Mouse (Mus musculus): Measurements from ENCODE around the gene Prkcq. TPM values are rescaled to one million over a fixed set of nuclear protein-coding genes. Genes with fewer than 3 reads are reported as not detected.
A peak's percentile ranks its signal among the peaks of the same experiment; 100 is the strongest.

Prkcq gene
- polyA plus RNA-seq, 1 experiment from 2014 or later: 11.9 TPM

- Histone ChIP-seq H3K4me3 (ENCODE audit: low read depth, low read length) (no peak overlapping the region), H3K4me1 (replicated peaks; ENCODE audit: control insufficient read depth, insufficient read depth, low read length) (peaks cover 20% of the 10 kb centered on the region), H3K9me3 (ENCODE audit: control insufficient read depth, low read length) (no peaks in the 10 kb centered on the region), H3K27me3 (replicated peaks; ENCODE audit: control insufficient read depth, insufficient read depth, low read length) (no peaks in the 10 kb centered on the region), H3K4me2 (no peak overlapping the region), H3K27ac (ENCODE audit: low read depth, low read length) (no peak overlapping the region), H3K9ac (ENCODE audit: low read depth, low read length) (no peak overlapping the region), H3K36me3 (ENCODE audit: control insufficient read depth, insufficient read depth, low read length) (no peaks in the 10 kb centered on the region)
- DNase-seq (ENCODE audit: low spot score): no peak
- peak; percentile 81 for ATAC-seq (replicated peaks; ENCODE audit: low FRiP score)
- WGBS: 38% methylated on average over 5 of the region's 5 CpGs
Observed at GRCm38 (mm10) chr2:11218122-11218521, 46.2 kb downstream of the Prkcq start.

DNA sequence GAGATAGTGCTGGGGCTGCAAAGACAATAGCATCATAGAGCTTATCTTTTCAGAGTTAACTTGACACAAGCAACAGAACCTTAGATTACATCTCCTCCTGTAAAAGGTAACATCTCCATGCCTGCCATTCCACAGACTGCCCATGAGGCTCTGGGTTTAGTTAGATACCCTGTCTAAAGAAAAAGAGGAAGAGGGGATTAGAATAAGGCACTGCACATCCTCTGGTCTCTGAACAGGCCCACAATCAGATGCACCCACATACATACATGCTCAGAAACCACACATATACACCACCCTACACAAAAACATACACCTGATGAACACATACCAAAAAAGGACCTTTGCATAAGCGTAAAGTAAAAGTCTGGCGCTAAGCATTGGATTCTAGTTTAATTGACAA, 47.4 kb downstream of the Prkcq start:
- Histone ChIP-seq H3K4me2 (no peak overlapping the region), H3K9me3 (ENCODE audit: control insufficient read depth, low read length) (no peaks in the 10 kb centered on the region), H3K27me3 (replicated peaks; ENCODE audit: control insufficient read depth, insufficient read depth, low read length) (no peaks in the 10 kb centered on the region), H3K4me1 (replicated peaks; ENCODE audit: control insufficient read depth, insufficient read depth, low read length) (peaks cover 20% of the 10 kb centered on the region), H3K9ac (ENCODE audit: low read depth, low read length) (no peak overlapping the region), H3K27ac (ENCODE audit: low read depth, low read length) (no peak overlapping the region), H3K36me3 (ENCODE audit: control insufficient read depth, insufficient read depth, low read length) (no peaks in the 10 kb centered on the region), H3K4me3 (ENCODE audit: low read depth, low read length) (no peak overlapping the region)
- ATAC-seq (replicated peaks; ENCODE audit: low FRiP score) (no peak), DNase-seq (ENCODE audit: low spot score) (no peak)
- 94% methylated on average over 2 of the region's 2 CpGs for WGBS

DNA sequence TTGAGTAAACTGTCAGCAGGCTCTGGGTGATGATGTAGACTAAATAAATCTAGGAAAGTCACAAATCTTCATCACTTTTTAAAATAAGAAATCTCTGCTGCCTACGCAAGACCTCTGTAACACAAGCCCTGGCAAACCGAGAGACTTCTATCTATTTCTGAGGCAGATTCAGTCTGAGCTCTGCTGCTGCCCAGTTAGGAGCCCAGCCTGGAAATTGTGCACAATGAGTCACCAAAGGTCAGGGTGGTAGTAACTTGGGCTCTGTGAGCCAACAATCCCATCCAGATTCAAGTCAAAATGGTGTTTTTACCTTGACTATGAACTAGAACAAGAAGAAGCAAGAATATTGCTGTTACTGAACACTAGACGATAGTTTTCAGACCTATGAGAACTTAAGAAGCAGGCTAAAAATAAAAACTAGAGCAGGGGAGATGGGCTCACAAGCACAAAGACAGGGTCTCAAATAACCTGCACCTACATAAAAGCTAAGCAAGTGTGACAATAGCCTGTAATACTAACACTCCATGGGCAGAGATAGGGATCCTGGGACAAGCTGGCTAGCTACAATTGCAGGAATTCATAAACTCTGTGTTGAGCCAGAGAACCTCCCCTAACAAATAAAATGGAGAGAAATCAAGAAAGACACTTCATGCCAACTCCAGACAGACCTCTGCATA, 53.0 kb downstream of the Prkcq start:
- 81% methylated on average over 3 of the region's 3 CpGs for WGBS

DNA sequence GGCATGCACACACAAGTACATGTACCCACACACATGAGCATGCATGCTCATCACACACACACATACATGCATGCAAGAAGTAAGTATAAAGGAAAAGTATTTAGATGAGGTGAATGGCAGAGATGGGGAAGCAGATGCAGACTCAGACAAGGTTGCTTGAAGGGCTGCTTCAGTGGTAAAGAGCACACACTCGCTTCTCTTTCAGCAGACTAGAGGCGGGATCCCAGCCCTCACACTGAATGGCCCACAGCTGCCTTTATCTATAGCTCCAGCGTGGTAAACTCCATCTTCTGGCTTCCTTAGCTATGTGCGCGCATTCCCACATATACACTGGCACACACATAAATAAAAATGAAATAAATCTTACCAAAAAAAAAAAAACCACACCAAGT, 53.6 kb downstream of the Prkcq start:
- ATAC-seq (replicated peaks; ENCODE audit: low FRiP score) (peak; percentile 72), DNase-seq (ENCODE audit: low spot score) (no peak)
- no peaks in the 10 kb centered on the region for H3K9me3 ChIP-seq (ENCODE audit: control insufficient read depth, low read length)
- H3K4me3 ChIP-seq (ENCODE audit: low read depth, low read length): no peak overlapping the region
- H3K27me3 ChIP-seq (replicated peaks; ENCODE audit: control insufficient read depth, insufficient read depth, low read length): no peaks in the 10 kb centered on the region
- WGBS: 42% methylated on average over 5 of the region's 5 CpGs
- H3K9ac ChIP-seq (ENCODE audit: low read depth, low read length): no peak overlapping the region
- H3K4me1 ChIP-seq (replicated peaks; ENCODE audit: control insufficient read depth, insufficient read depth, low read length): peaks cover 12% of the 10 kb centered on the region
- H3K36me3 ChIP-seq (ENCODE audit: control insufficient read depth, insufficient read depth, low read length): no peaks in the 10 kb centered on the region
- H3K27ac ChIP-seq (ENCODE audit: low read depth, low read length): no peak overlapping the region; the same call in 1 of the 2 replicates
- peak overlapping the region; percentile 14; the same call in 1 of the 2 replicates for H3K4me2 ChIP-seq

More for the DNA sequence above, 53.0 kb downstream of the Prkcq start:
- DNase-seq (ENCODE audit: low spot score) (no peak), ATAC-seq (replicated peaks; ENCODE audit: low FRiP score) (no peak)
- Histone ChIP-seq H3K27ac (ENCODE audit: low read depth, low read length) (no peak overlapping the region), H3K9ac (ENCODE audit: low read depth, low read length) (no peak overlapping the region), H3K27me3 (replicated peaks; ENCODE audit: control insufficient read depth, insufficient read depth, low read length) (no peaks in the 10 kb centered on the region), H3K4me3 (ENCODE audit: low read depth, low read length) (no peak overlapping the region), H3K36me3 (ENCODE audit: control insufficient read depth, insufficient read depth, low read length) (no peaks in the 10 kb centered on the region), H3K4me1 (replicated peaks; ENCODE audit: control insufficient read depth, insufficient read depth, low read length) (peaks cover 12% of the 10 kb centered on the region), H3K4me2 (peak overlapping the region; percentile 14; the same call in 1 of the 2 replicates), H3K9me3 (ENCODE audit: control insufficient read depth, low read length) (no peaks in the 10 kb centered on the region)

DNA sequence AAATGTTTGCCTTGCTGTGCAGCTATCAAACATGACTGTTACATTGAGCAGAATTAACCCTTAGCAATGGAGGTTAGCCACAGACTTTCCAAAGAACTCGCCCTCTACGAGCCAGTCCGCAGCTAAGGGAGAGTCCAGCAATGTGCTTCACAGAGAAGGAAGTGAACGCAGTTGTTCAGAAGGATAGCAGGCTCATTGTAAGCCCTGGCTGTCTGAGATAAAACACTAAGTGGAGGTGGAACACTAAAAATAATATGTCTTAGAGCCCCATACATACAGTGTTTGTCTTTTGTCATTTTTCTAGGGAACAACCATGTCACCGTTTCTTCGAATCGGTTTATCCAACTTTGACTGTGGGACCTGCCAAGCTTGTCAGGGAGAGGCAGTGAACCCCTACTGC, 54.6 kb downstream of the Prkcq start:
- ATAC-seq (replicated peaks; ENCODE audit: low FRiP score) (peak; percentile 89), DNase-seq (ENCODE audit: low spot score) (no peak)
- 43% methylated on average over 7 of the region's 7 CpGs for WGBS
- H3K27ac ChIP-seq (ENCODE audit: low read depth, low read length): peak overlapping the region; percentile 55; the same call in 1 of the 2 replicates
- no peak overlapping the region for H3K4me3 ChIP-seq (ENCODE audit: low read depth, low read length)
- no peak overlapping the region for H3K9ac ChIP-seq (ENCODE audit: low read depth, low read length)
- H3K9me3 ChIP-seq (ENCODE audit: control insufficient read depth, low read length): no peaks in the 10 kb centered on the region
- no peaks in the 10 kb centered on the region for H3K27me3 ChIP-seq (replicated peaks; ENCODE audit: control insufficient read depth, insufficient read depth, low read length)
- no peaks in the 10 kb centered on the region for H3K36me3 ChIP-seq (ENCODE audit: control insufficient read depth, insufficient read depth, low read length)
- H3K4me2 ChIP-seq: peak overlapping the region; percentile 8
- H3K4me1 ChIP-seq (replicated peaks; ENCODE audit: control insufficient read depth, insufficient read depth, low read length): peaks cover 12% of the 10 kb centered on the region

DNA sequence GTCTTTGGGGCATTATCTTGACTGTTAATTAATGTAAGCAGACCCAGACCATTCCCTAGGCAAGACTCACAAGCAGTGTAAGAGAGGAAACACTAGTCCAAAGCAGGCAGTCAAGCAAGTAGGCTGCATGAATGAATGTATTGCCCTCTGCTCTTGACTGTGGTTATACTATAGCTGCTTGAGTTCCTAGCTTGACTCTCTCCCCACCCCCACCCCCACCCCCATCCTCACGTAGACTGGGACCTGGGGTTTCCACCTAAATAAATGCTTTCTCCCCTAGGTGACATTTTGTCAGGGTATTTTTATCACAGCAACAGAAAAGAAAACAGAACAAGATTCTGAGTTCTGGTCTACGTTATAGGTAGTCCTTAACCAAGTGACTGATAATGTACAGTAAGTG, 57.2 kb downstream of the Prkcq start:
- DNase-seq (ENCODE audit: low spot score): no peak
- Histone ChIP-seq H3K36me3 (ENCODE audit: control insufficient read depth, insufficient read depth, low read length) (no peaks in the 10 kb centered on the region), H3K4me2 (no peak overlapping the region), H3K4me3 (ENCODE audit: low read depth, low read length) (no peak overlapping the region), H3K9me3 (ENCODE audit: control insufficient read depth, low read length) (no peaks in the 10 kb centered on the region), H3K4me1 (replicated peaks; ENCODE audit: control insufficient read depth, insufficient read depth, low read length) (peaks cover 12% of the 10 kb centered on the region), H3K27ac (ENCODE audit: low read depth, low read length) (no peak overlapping the region), H3K27me3 (replicated peaks; ENCODE audit: control insufficient read depth, insufficient read depth, low read length) (no peaks in the 10 kb centered on the region), H3K9ac (ENCODE audit: low read depth, low read length) (no peak overlapping the region)
- ATAC-seq (replicated peaks; ENCODE audit: low FRiP score): no peak
- WGBS: 66% methylated on average over 2 of the region's 2 CpGs

DNA sequence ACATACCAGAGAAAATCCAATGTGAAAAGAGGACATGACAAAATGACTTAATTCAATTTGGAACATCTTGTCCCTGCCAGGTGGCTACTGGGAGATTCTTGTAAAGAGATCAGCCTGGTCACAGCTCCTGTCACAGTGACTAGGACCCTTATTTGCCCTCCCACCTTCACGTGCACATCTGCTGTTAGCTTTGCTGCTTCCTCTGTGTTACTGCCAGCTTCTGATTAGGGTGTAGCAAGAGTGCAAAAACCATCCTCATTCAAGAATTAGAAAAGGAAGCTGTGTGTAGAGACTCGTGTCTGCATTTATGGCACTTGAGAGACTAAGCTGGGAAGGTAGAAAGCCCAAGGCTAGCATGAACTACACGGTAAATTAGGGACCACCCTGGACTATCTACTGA, 59.2 kb downstream of the Prkcq start:
- 50% methylated on average over 3 of the region's 3 CpGs for WGBS
- DNase-seq (ENCODE audit: low spot score) (no peak), ATAC-seq (replicated peaks; ENCODE audit: low FRiP score) (no peak)
- Histone ChIP-seq H3K9ac (ENCODE audit: low read depth, low read length) (no peak overlapping the region), H3K9me3 (ENCODE audit: control insufficient read depth, low read length) (no peaks in the 10 kb centered on the region), H3K27me3 (replicated peaks; ENCODE audit: control insufficient read depth, insufficient read depth, low read length) (no peaks in the 10 kb centered on the region), H3K36me3 (ENCODE audit: control insufficient read depth, insufficient read depth, low read length) (no peaks in the 10 kb centered on the region), H3K27ac (ENCODE audit: low read depth, low read length) (no peak overlapping the region), H3K4me1 (replicated peaks; ENCODE audit: control insufficient read depth, insufficient read depth, low read length) (0 out of 2 replicates have a peak, but pooled peaks cover 4% of the 10 kb centered on the region), H3K4me3 (ENCODE audit: low read depth, low read length) (no peak overlapping the region), H3K4me2 (no peak overlapping the region)

- Histone ChIP-seq H3K27ac (ENCODE audit: low read depth, low read length) (no peak overlapping the region), H3K27me3 (replicated peaks; ENCODE audit: control insufficient read depth, insufficient read depth, low read length) (no peaks in the 10 kb centered on the region), H3K9ac (ENCODE audit: low read depth, low read length) (no peak overlapping the region), H3K9me3 (ENCODE audit: control insufficient read depth, low read length) (no peaks in the 10 kb centered on the region), H3K4me3 (ENCODE audit: low read depth, low read length) (no peak overlapping the region), H3K4me2 (no peak overlapping the region), H3K4me1 (replicated peaks; ENCODE audit: control insufficient read depth, insufficient read depth, low read length) (no peaks in the 10 kb centered on the region), H3K36me3 (ENCODE audit: control insufficient read depth, insufficient read depth, low read length) (no peaks in the 10 kb centered on the region)
- ATAC-seq (replicated peaks; ENCODE audit: low FRiP score) (0 out of 2 replicates have a peak, but pooled peaks have one; percentile 49), DNase-seq (ENCODE audit: low spot score) (no peak)
- WGBS: 78% methylated on average over 5 of the region's 5 CpGs
Observed at GRCm38 (mm10) chr2:11231988-11232387, 60.1 kb downstream of the Prkcq start.

DNA sequence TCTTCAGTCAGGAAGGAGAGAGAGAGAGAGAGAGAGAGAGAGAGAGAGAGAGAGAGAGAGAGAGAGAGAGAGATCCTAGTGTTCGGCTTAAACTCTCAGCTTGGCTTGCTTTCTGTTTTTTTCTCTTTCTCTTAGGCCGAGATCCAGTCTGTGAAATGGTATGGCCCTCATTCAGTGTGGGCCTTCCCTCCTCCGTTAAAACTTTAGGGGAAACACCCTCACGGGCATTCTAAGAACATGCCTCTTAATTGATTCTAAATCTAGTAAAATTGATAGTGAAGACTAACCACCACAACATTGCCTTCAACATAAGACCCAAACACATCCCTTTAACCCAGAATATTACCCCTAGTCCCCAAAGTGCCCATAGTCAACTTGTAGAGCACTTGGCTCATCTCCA, 66.3 kb downstream of the Prkcq start:
- WGBS: 85% methylated on average over 4 of the region's 4 CpGs
- H3K4me2 ChIP-seq: no peak overlapping the region
- ATAC-seq (replicated peaks; ENCODE audit: low FRiP score): no peak
- H3K4me1 ChIP-seq (replicated peaks; ENCODE audit: control insufficient read depth, insufficient read depth, low read length): no peaks in the 10 kb centered on the region
- no peak overlapping the region for H3K27ac ChIP-seq (ENCODE audit: low read depth, low read length)
- H3K27me3 ChIP-seq (replicated peaks; ENCODE audit: control insufficient read depth, insufficient read depth, low read length): no peaks in the 10 kb centered on the region
- no peak overlapping the region for H3K4me3 ChIP-seq (ENCODE audit: low read depth, low read length)
- H3K9ac ChIP-seq (ENCODE audit: low read depth, low read length): no peak overlapping the region
- no peaks in the 10 kb centered on the region for H3K36me3 ChIP-seq (ENCODE audit: control insufficient read depth, insufficient read depth, low read length)
- no peak for DNase-seq (ENCODE audit: low spot score)
- no peaks in the 10 kb centered on the region for H3K9me3 ChIP-seq (ENCODE audit: control insufficient read depth, low read length)

Measured in liver, embryonic 11.5 days (tissue).